Mouse (Mus musculus): ENCODE measurements around the gene Sap18b.
"Not testable (repeated sequence)": the region's sequence is repeated elsewhere in the genome, so short reads cannot be mapped to it uniquely, and the experiment has no call there.

Sap18b gene

GRCm38 (mm10) chr8:95822699-95823098 lies 2.4 kb upstream of the Sap18b start:
- peak; percentile 92 for DNase-seq

- DNase-seq = no peak
These were observed 5.0 kb downstream of the Sap18b start for GRCm38 (mm10) chr8:95830144-95830543.

- DNase-seq = peak; percentile 95
These were observed 7.7 kb downstream of the Sap18b start for GRCm38 (mm10) chr8:95832603-95833434.

- DNase-seq = peak; percentile 91
These were observed 8.4 kb downstream of the Sap18b start for GRCm38 (mm10) chr8:95833435-95833984.

GRCm38 (mm10) chr8:95835891-95836290 lies 10.7 kb downstream of the Sap18b start:
- peak; percentile 79 for DNase-seq

GRCm38 (mm10) chr8:95837266-95837665 lies 12.1 kb downstream of the Sap18b start:
- DNase-seq = no peak

- peak; percentile 54 for DNase-seq
These were observed 14.1 kb downstream of the Sap18b start for GRCm38 (mm10) chr8:95839289-95839688.

GRCm38 (mm10) chr8:95841436-95841835 lies 16.3 kb downstream of the Sap18b start:
- DNase-seq = no peak

- no peak for DNase-seq
These were observed 18.8 kb downstream of the Sap18b start for GRCm38 (mm10) chr8:95843968-95844367.

- no peak for DNase-seq
These were observed 19.9 kb downstream of the Sap18b start for GRCm38 (mm10) chr8:95845026-95845425.

GRCm38 (mm10) chr8:95848061-95848551 lies 23.0 kb downstream of the Sap18b start:
- DNase-seq = no peak

GRCm38 (mm10) chr8:95848734-95849464 lies 23.8 kb downstream of the Sap18b start:
- no peak for DNase-seq

- DNase-seq = no peak
These were observed 25.2 kb downstream of the Sap18b start for GRCm38 (mm10) chr8:95850326-95850725.

- DNase-seq = peak; percentile 97
These were observed 27.1 kb downstream of the Sap18b start for GRCm38 (mm10) chr8:95852290-95852689.

- DNase-seq = peak; percentile 99
These were observed 28.1 kb downstream of the Sap18b start, which contains the start of gene Slc38a7 for GRCm38 (mm10) chr8:95853102-95853843. Slc38a7 (minus strand) TSS chr8:95853539.

- DNase-seq = no peak
These were observed 29.0 kb downstream of the Sap18b start for GRCm38 (mm10) chr8:95854174-95854573.

- not testable (repeated sequence) for DNase-seq
These were observed 38.8 kb downstream of the Sap18b start for GRCm38 (mm10) chr8:95863761-95864440.

- DNase-seq = not testable (repeated sequence)
These were observed 39.7 kb downstream of the Sap18b start for GRCm38 (mm10) chr8:95864851-95865250.

GRCm38 (mm10) chr8:95871690-95872089 lies 46.5 kb downstream of the Sap18b start:
- DNase-seq = peak; percentile 84

GRCm38 (mm10) chr8:95875270-95875669 lies 50.1 kb downstream of the Sap18b start:
- DNase-seq = peak; percentile 95
